ENCODE assay signal across 13 mouse cellular contexts in genomic region chr17:15053829-15054200, GRCm38 (mm10). TPM values are rescaled to one million over a fixed set of nuclear protein-coding genes. Genes with fewer than 3 reads are reported as not detected.
DNase-seq lines count a peak whose midpoint lies in the region; TF ChIP-seq lines count a peak whose summit lies in the region.
"Not testable (repeated sequence)": the region's sequence is repeated elsewhere in the genome, so short reads cannot be mapped to it uniquely, and the experiment has no call there.
"Had no signal": no experiment of that assay in that cellular context is flagged by ENCODE, and none has a peak within 500 bp of the region (broad histone marks: within the 10 kb centered on the region; RNA-seq: fewer than 3 reads in every experiment).

No protein-coding gene starts in this region.

- DNase-seq in ES-E14 (ENCODE audit: low read depth, low spot score), result not testable (repeated sequence)
- DNase-seq in frontal cortex, postnatal 10 days (ENCODE audit: low spot score in 2 of 2), result peak; percentile 5 to 9
- DNase-seq in gastrocnemius, postnatal 25 days, result peak; percentile 4
- peak; percentile 3 for DNase-seq in kidney, postnatal 10 days
- peak; percentile 28 for DNase-seq in testis, postnatal 10 days (ENCODE audit: low spot score)

- H3ac ChIP-seq in myocyte (ENCODE audit: control insufficient read depth, insufficient read length), result not testable (repeated sequence)

- not testable (repeated sequence) for H3K9me3 ChIP-seq in ES-E14 (ENCODE audit: control insufficient read depth, insufficient read depth, low read depth, low read length)

- peak overlapping the region; percentile 38 for H3K4me2 ChIP-seq in myocyte (ENCODE audit: low read depth)

- 0 out of 2 replicates have a peak overlapping the region, but pooled peaks have one; percentile 40 for H3K27ac ChIP-seq in ES-E14 (ENCODE audit: insufficient read depth, low read depth, low read length, poor library complexity, severe bottlenecking)

- in situ Hi-C loops in ES-E14 (cut with MboI; ENCODE audit: low sequenced_read_pairs in 2 of 2, unreplicated experiment in 2 of 2), result loop anchor here in 1 of 2 experiments (25.0 kb wide), 1 partner anchor 408 kb away; no protein-coding TSS in a partner anchor

- H3K36me3 ChIP-seq in ES-E14 (ENCODE audit: control insufficient read depth, insufficient read depth, low read length, poor library complexity, severe bottlenecking), result peaks cover 19% of the 10 kb centered on the region
- not testable (repeated sequence) for H3K36me3 ChIP-seq in myocyte (ENCODE audit: control insufficient read depth, insufficient read depth)

- H3K4me3 ChIP-seq in ES-E14 (ENCODE audit: insufficient read depth in 1 of 2, low read depth in 1 of 2, low read length in 2 of 2, poor library complexity in 1 of 2, severe bottlenecking in 1 of 2); myocyte: not testable (repeated sequence)

- not testable (repeated sequence) for H3K4me1 ChIP-seq in ES-E14 (ENCODE audit: control insufficient read depth in 2 of 2, insufficient read depth in 2 of 2, low read length in 2 of 2, poor library complexity in 1 of 2)

- H3K9ac ChIP-seq in ES-E14 (ENCODE audit: insufficient read depth, low read depth, low read length, poor library complexity, severe bottlenecking), result not testable (repeated sequence)

- not testable (repeated sequence) for H3K79me2 ChIP-seq in myocyte (ENCODE audit: control insufficient read depth, insufficient read depth)

- not testable (repeated sequence) for TF ChIP-seq POLR2A in myocyte (IDR thresholded peaks at IDR 0.05; ENCODE audit: insufficient read length, low read depth)

- not testable (repeated sequence) for H3K27me3 ChIP-seq in myocyte (ENCODE audit: control insufficient read depth, insufficient read depth, insufficient read length)

RNA-seq across cellular contexts. Expression of gene Gm3448, which starts 12.5 kb away (rescaled TPM):
- 17.7 and 18.0 TPM in 2 replicates for total RNA-seq in ES-E14 (2012; rRNA removed)
- under 1 TPM; 0.69 to 0.72 TPM for total RNA-seq in gastrocnemius, postnatal 25 days (2021)
- polyA plus RNA-seq in myocyte (2012; fragmentation: generic; extraction: Trizol), result 0.31 TPM

RNA-seq across cellular contexts. Expression of gene Tcte3, which starts 12.5 kb away (rescaled TPM):
- 2.6 and 5.4 TPM in 2 replicates for total RNA-seq in ES-E14 (2012; rRNA removed)
- total RNA-seq in gastrocnemius, postnatal 25 days (2021), result not detected
- polyA plus RNA-seq in myocyte (2012; fragmentation: generic; extraction: Trizol), result 0.50 TPM
- total RNA-seq: forebrain, postnatal 0 days had no signal
- polyA plus RNA-seq: cerebellum, adult 2 months; embryonic facial prominence, embryonic 10.5 days; embryonic facial prominence, embryonic 12.5 days; embryonic facial prominence, embryonic 14.5 days; forebrain, embryonic 11.5 days; forebrain, embryonic 15.5 days; forebrain, postnatal 0 days had no signal

RNA-seq across cellular contexts. Expression of gene Ermard, which starts 12.8 kb away (rescaled TPM):
- 107 and 114 TPM in 2 replicates for total RNA-seq in ES-E14 (2012; rRNA removed)
- 10 to 100 TPM; 19.2 to 19.8 TPM for total RNA-seq in gastrocnemius, postnatal 25 days (2021)
- 20.2 TPM for polyA plus RNA-seq in myocyte (2012; fragmentation: generic; extraction: Trizol)

RNA-seq across cellular contexts. Expression of gene Gm3435, which starts 43.8 kb away (rescaled TPM):
- total RNA-seq in ES-E14 (2012; rRNA removed), result 10.3 and 12.0 TPM in 2 replicates
- total RNA-seq in gastrocnemius, postnatal 25 days (2021), result 1 to 10 TPM; 1.9 to 2.3 TPM
- 2.9 TPM for polyA plus RNA-seq in myocyte (2012; fragmentation: generic; extraction: Trizol)

Comparison
In these comparisons a context has a peak if more than half of its experiments do, and no peak if none do; other contexts are left out.
1. RNA of gene Gm3448, which starts 12.5 kb away (total RNA-seq): 17.7 to 18.0 TPM in ES-E14; 0.69 to 0.72 TPM in gastrocnemius, postnatal 25 days; every median in the first group is over 10 times any median in the second.